9 mouse cellular contexts compared by ENCODE assay signal in genomic region chr7:134566322-134566721, GRCm38 (mm10).
DNase-seq lines count a peak whose midpoint lies in the region; ATAC-seq lines count a peak whose summit lies in the region.
"Had no signal": no experiment of that assay in that cellular context is flagged by ENCODE, and none has a peak within 500 bp of the region (broad histone marks: within the 10 kb centered on the region; RNA-seq: fewer than 3 reads in every experiment).

No protein-coding gene starts in this region.

- no peak overlapping the region for H3K4me2 ChIP-seq in hindbrain, embryonic 11.5 days (replicated peaks; ENCODE audit: low read depth, low read length)
- H3K4me2 ChIP-seq in hindbrain, embryonic 13.5 days, result no peak overlapping the region
- no peak overlapping the region for H3K4me2 ChIP-seq in embryonic facial prominence, embryonic 14.5 days (ENCODE audit: low read depth, low read length)
- H3K4me2 ChIP-seq: embryonic facial prominence, embryonic 12.5 days had no signal

- no peak overlapping the region for H3K9ac ChIP-seq in hindbrain, embryonic 11.5 days (ENCODE audit: low read depth, low read length)
- no peak overlapping the region for H3K9ac ChIP-seq in hindbrain, embryonic 13.5 days
- H3K9ac ChIP-seq in embryonic facial prominence, embryonic 14.5 days (ENCODE audit: low read depth, low read length), result no peak overlapping the region
- H3K9ac ChIP-seq: embryonic facial prominence, embryonic 12.5 days had no signal

- H3K27me3 ChIP-seq in hindbrain, embryonic 11.5 days (ENCODE audit: control insufficient read depth, insufficient read depth, low read length), result no peaks in the 10 kb centered on the region
- no peaks in the 10 kb centered on the region for H3K27me3 ChIP-seq in hindbrain, embryonic 13.5 days
- H3K27me3 ChIP-seq in embryonic facial prominence, embryonic 14.5 days (replicated peaks; ENCODE audit: control insufficient read depth, insufficient read depth, low read length), result no peaks in the 10 kb centered on the region
- no peaks in the 10 kb centered on the region for H3K27me3 ChIP-seq in limb, embryonic 10.5 days (ENCODE audit: low read depth, poor library complexity, severe bottlenecking)
- H3K27me3 ChIP-seq: embryonic facial prominence, embryonic 12.5 days had no signal

- no peak overlapping the region for H3K27ac ChIP-seq in hindbrain, embryonic 11.5 days (ENCODE audit: low read depth, low read length)
- H3K27ac ChIP-seq in hindbrain, embryonic 13.5 days, result no peak overlapping the region
- H3K27ac ChIP-seq in embryonic facial prominence, embryonic 14.5 days (replicated peaks; ENCODE audit: low read depth, low read length), result no peak overlapping the region
- H3K27ac ChIP-seq in limb, embryonic 10.5 days, result no peak overlapping the region
- H3K27ac ChIP-seq: embryonic facial prominence, embryonic 12.5 days had no signal

- no peaks in the 10 kb centered on the region for H3K9me3 ChIP-seq in hindbrain, embryonic 11.5 days (ENCODE audit: control insufficient read depth, low read length)
- H3K9me3 ChIP-seq in hindbrain, embryonic 13.5 days, result peaks cover 4% of the 10 kb centered on the region; the same call in 1 of the 2 replicates
- no peaks in the 10 kb centered on the region for H3K9me3 ChIP-seq in embryonic facial prominence, embryonic 14.5 days (ENCODE audit: control insufficient read depth, low read length)
- no peaks in the 10 kb centered on the region for H3K9me3 ChIP-seq in limb, embryonic 10.5 days (replicated peaks)

- no peak overlapping the region for H3K4me3 ChIP-seq in hindbrain, embryonic 11.5 days (ENCODE audit: low read depth, low read length)
- no peak overlapping the region for H3K4me3 ChIP-seq in hindbrain, embryonic 13.5 days
- no peak overlapping the region for H3K4me3 ChIP-seq in embryonic facial prominence, embryonic 14.5 days (ENCODE audit: low read depth, low read length)
- H3K4me3 ChIP-seq in limb, embryonic 10.5 days, result no peak overlapping the region
- H3K4me3 ChIP-seq: embryonic facial prominence, embryonic 12.5 days had no signal

- H3K36me3 ChIP-seq in hindbrain, embryonic 11.5 days (ENCODE audit: control insufficient read depth, insufficient read depth, low read length), result no peaks in the 10 kb centered on the region
- no peaks in the 10 kb centered on the region for H3K36me3 ChIP-seq in hindbrain, embryonic 13.5 days
- H3K36me3 ChIP-seq in embryonic facial prominence, embryonic 14.5 days (ENCODE audit: control insufficient read depth, insufficient read depth, low read length), result no peaks in the 10 kb centered on the region
- H3K36me3 ChIP-seq in limb, embryonic 10.5 days, result no peaks in the 10 kb centered on the region
- H3K36me3 ChIP-seq: embryonic facial prominence, embryonic 12.5 days had no signal

- no peak for ATAC-seq in hindbrain, embryonic 11.5 days (ENCODE audit: low FRiP score)
- ATAC-seq in hindbrain, embryonic 13.5 days (ENCODE audit: low FRiP score), result no peak
- no peak for ATAC-seq in embryonic facial prominence, embryonic 14.5 days (ENCODE audit: low read depth)

- peak; percentile 74 for DNase-seq in hindbrain, embryonic 11.5 days (ENCODE audit: low spot score)
- peak; percentile 82 for DNase-seq in adrenal gland, postnatal 25 days
- DNase-seq in embryonic facial prominence, embryonic 14.5 days (ENCODE audit: low spot score), result peak; percentile 72
- DNase-seq in kidney, adult 8-10 months, result peak; percentile 62 to 86
- DNase-seq in limb, embryonic 10.5 days (ENCODE audit: low spot score), result peak; percentile 70
- DNase-seq in retina, postnatal 1 day, result peak; percentile 60
- peak; percentile 68 for DNase-seq in urinary bladder, postnatal 25 days (ENCODE audit: low spot score)

- no peaks in the 10 kb centered on the region for H3K4me1 ChIP-seq in hindbrain, embryonic 11.5 days (replicated peaks; ENCODE audit: control insufficient read depth, insufficient read depth, low read length)
- no peaks in the 10 kb centered on the region for H3K4me1 ChIP-seq in hindbrain, embryonic 13.5 days (replicated peaks)
- no peaks in the 10 kb centered on the region for H3K4me1 ChIP-seq in embryonic facial prominence, embryonic 14.5 days (ENCODE audit: control insufficient read depth, insufficient read depth, low read length)
- no peaks in the 10 kb centered on the region for H3K4me1 ChIP-seq in limb, embryonic 10.5 days
- H3K4me1 ChIP-seq: embryonic facial prominence, embryonic 12.5 days had no signal

- 81% methylated on average over 5 of the region's 5 CpGs for WGBS in hindbrain, embryonic 11.5 days
- 68% methylated on average over 5 of the region's 5 CpGs for WGBS in hindbrain, embryonic 13.5 days
- 82% methylated on average over 5 of the region's 5 CpGs for WGBS in embryonic facial prominence, embryonic 14.5 days
- WGBS in limb, embryonic 10.5 days, result 75% methylated on average over 5 of the region's 5 CpGs
